Mouse (Mus musculus) thymus, postnatal 10 days (tissue): ENCODE measurements around the gene Tmem145.
"Not testable (repeated sequence)": the region's sequence is repeated elsewhere in the genome, so short reads cannot be mapped to it uniquely, and the experiment has no call there.

ENCODE experiments used
- DNase-seq, 2 experiments: peaks; one replicate each; pipeline ENCODE4 v3.0.0; 2021; ENCODE audit warnings: low spot score in 2 of 2

Gene Tmem145

GRCm38 (mm10) chr7:25305956-25306613 is at the start of gene Tmem145:
Gene Tmem145, plus strand, starts transcription at chr7:25306106.
- peak in 1 of 2 experiments; percentile 41 for DNase-seq

- no peak for DNase-seq
Measured at GRCm38 (mm10) chr7:25261896-25262295, 44.0 kb upstream of the Tmem145 start.

- DNase-seq = no peak
Measured at GRCm38 (mm10) chr7:25263968-25264870, 41.7 kb upstream of the Tmem145 start.

GRCm38 (mm10) chr7:25265743-25266142 is 40.2 kb upstream of the Tmem145 start:
- not testable (repeated sequence) for DNase-seq

- no peak for DNase-seq
Measured at GRCm38 (mm10) chr7:25266180-25266962, 39.5 kb upstream of the Tmem145 start.

- DNase-seq = peak; percentile 99
Measured at GRCm38 (mm10) chr7:25267301-25267750, 38.6 kb upstream of the Tmem145 start, which contains the start of gene Cic. Gene Cic, plus strand, starts transcription at chr7:25267704.

- DNase-seq = peak; percentile 97 to 99
Measured at GRCm38 (mm10) chr7:25267751-25268463, 38.0 kb upstream of the Tmem145 start.

- no peak for DNase-seq
Measured at GRCm38 (mm10) chr7:25268588-25268987, 37.3 kb upstream of the Tmem145 start.

- DNase-seq = peak in 1 of 2 experiments; percentile 20
Measured at GRCm38 (mm10) chr7:25269029-25269428, 36.9 kb upstream of the Tmem145 start.

- DNase-seq = peak in 1 of 2 experiments; percentile 14
Measured at GRCm38 (mm10) chr7:25269545-25270271, 36.2 kb upstream of the Tmem145 start.

- DNase-seq = no peak
Measured at GRCm38 (mm10) chr7:25270652-25271633, 35.0 kb upstream of the Tmem145 start.

- no peak for DNase-seq
Measured at GRCm38 (mm10) chr7:25271651-25272444, 34.1 kb upstream of the Tmem145 start.

GRCm38 (mm10) chr7:25272445-25273258 is 33.3 kb upstream of the Tmem145 start:
- DNase-seq = no peak

GRCm38 (mm10) chr7:25273259-25274241 is 32.4 kb upstream of the Tmem145 start:
- no peak for DNase-seq

- no peak for DNase-seq
Measured at GRCm38 (mm10) chr7:25274571-25274970, 31.3 kb upstream of the Tmem145 start.

GRCm38 (mm10) chr7:25274996-25275395 is 30.9 kb upstream of the Tmem145 start:
- DNase-seq = no peak
